Mouse (Mus musculus) MEL (cell line): ENCODE measurements around the gene Zic4.

Experiments
- EP300 ChIP-seq, 2 experiments: IDR thresholded peaks; 2 replicates each; pipeline ENCODE4 v1.6.1; 2011; ENCODE audit warnings: improper control_type of control experiment in 2 of 2, low read length in 2 of 2, low read depth in 1 of 2, mild to moderate bottlenecking in 1 of 2
- GATA1 ChIP-seq: IDR thresholded peaks from 2 replicates; pipeline ENCODE4 v1.6.1; 2011; ENCODE audit warnings: low read depth, low read length, improper control_type of control experiment
- POLR2A ChIP-seq, 2 experiments: IDR thresholded peaks; 2 replicates each; pipeline ENCODE4 v1.6.1; 2011 to 2012; ENCODE audit warnings: low read length in 2 of 2, mild to moderate bottlenecking in 2 of 2, control low read depth in 1 of 2, improper control_type of control experiment in 1 of 2, low read depth in 1 of 2, moderate library complexity in 1 of 2; ENCODE audit not compliant: control insufficient read depth in 1 of 2, insufficient read depth in 1 of 2, poor library complexity in 1 of 2
- TAL1 ChIP-seq: IDR thresholded peaks from 2 replicates; pipeline ENCODE4 v1.6.1; 2012; ENCODE audit warnings: mild to moderate bottlenecking, inconsistent platforms, low read length, moderate library complexity, mixed read lengths
- ZC3H11A ChIP-seq: IDR thresholded peaks from 2 replicates; pipeline ENCODE4 v1.6.1; 2012; ENCODE audit warnings: low read depth, mild to moderate bottlenecking, inconsistent platforms, low read length, improper control_type of control experiment

GRCm38 (mm10) chr9:91363011-91363730, 958 bp downstream of the Zic4 start:
- TF ChIP-seq ZC3H11A (no peak), POLR2A (IDR thresholded peaks at IDR 0.05; ENCODE audit: control insufficient read depth in 1 of 2, insufficient read depth in 1 of 2, low read depth in 1 of 2, low read length in 2 of 2, poor library complexity in 1 of 2) (no peak), GATA1 (no peak), TAL1 (no peak), EP300 (IDR thresholded peaks at IDR 0.05; ENCODE audit: low read depth in 1 of 2, low read length in 2 of 2) (no peak)
